Mouse (Mus musculus) kidney, embryonic 15.5 days (tissue): ENCODE measurements around the gene Adad1. TPM values are rescaled to one million over a fixed set of nuclear protein-coding genes. Genes with fewer than 3 reads are reported as not detected.

ENCODE experiments used
- polyA plus RNA-seq: library from polyadenylated mRNA; unstranded; fragments of >200 nt; fragmentation: Nextera tagmentation; extraction: Ambion mirVana; gene quantifications from 2 replicates; pipeline ENCODE4 v1.2.1, GENCODE M21; 2015

The Adad1 gene
- polyA plus RNA-seq, 1 experiment from 2014 or later: 0.27 TPM

Other genes starting within 250 kb of the Adad1 start
- gene 4932438A13Rik, start 200.4 kb upstream of the Adad1 start, polyA plus RNA-seq: 42.3 and 49.6 TPM in 2 replicates
- 0.28 TPM in 1 of 2 replicates, not detected in the other for gene Il2, start 62.4 kb downstream of the Adad1 start, polyA plus RNA-seq
- gene Il21, start 169.1 kb downstream of the Adad1 start, polyA plus RNA-seq: not detected in 2 replicates
- 8.5 and 8.7 TPM in 2 replicates for gene Bbs12, start 249.0 kb downstream of the Adad1 start, polyA plus RNA-seq
- gene Cetn4, start 249.2 kb downstream of the Adad1 start, polyA plus RNA-seq: 3.8 and 4.2 TPM in 2 replicates